Mouse (Mus musculus): Measurements from ENCODE around the gene Odf3b. TPM values are rescaled to one million over a fixed set of nuclear protein-coding genes. Genes with fewer than 3 reads are reported as not detected.

Odf3b gene
- total RNA-seq, 2 experiments from 2014 or later = 0.68 to 1.6 TPM

DNA sequence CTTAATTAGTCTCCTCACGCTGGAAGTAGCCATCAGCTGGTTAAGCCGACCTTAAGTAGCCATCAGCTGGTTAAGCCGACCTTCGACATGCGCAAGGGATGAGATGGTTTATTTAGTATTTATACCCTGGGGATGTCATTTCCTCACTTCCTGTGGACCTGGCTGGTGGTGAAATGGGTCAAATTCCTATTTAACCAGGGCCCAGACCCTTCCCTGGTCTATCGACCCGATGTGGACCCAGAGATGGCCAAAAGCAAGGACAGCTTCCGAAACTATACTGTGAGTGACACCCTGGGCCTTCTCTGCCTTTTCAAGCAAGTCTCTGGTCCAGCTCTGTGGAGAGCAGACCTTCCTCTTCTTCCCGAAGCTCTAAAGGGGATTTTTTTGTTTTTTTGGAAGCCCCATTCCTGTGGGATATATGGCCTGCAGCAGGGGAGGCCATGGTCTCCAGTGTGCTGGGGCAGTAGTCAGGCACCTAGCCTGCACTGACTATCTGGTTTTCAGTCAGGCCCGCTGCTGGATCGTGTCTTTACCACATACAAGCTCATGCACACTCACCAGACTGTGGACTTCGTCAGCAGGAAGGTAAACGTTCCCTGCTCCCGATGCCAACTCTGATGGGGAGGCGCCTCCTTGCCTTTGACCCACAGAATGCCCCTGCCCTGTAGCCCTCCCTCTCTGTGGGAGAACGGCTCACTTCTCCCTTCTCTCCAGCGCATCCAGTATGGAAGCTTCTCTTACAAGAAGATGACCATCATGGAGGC lies 44.1 kb downstream of the Odf3b start:
- no peak for DNase-seq

- no peak for DNase-seq
These were observed 44.8 kb downstream of the Odf3b start, which contains the start of gene Miox for GRCm38 (mm10) chr15:89334271-89334670. TSS of gene Miox (plus strand) at chr15:89334398.

Other genes with a start within 250 kb of the Odf3b start
- gene Mapk12, start 238.6 kb downstream of the Odf3b start, total RNA-seq (2021) = 10 to 100 TPM; 76.0 to 77.1 TPM
- 1 to 10 TPM; 2.1 to 3.0 TPM for gene Mapk11, start 229.7 kb downstream of the Odf3b start, total RNA-seq (2021)
- 10 to 100 TPM; 28.9 to 43.0 TPM for gene Plxnb2, start 198.5 kb downstream of the Odf3b start, total RNA-seq (2021)
- gene Dennd6b, start 182.8 kb downstream of the Odf3b start, total RNA-seq (2021) = 1 to 10 TPM; 4.5 to 7.0 TPM
- 10 to 100 TPM; 60.1 to 61.9 TPM for gene Ppp6r2, start 167.7 kb downstream of the Odf3b start, total RNA-seq (2021)
- 10 to 100 TPM; 50.1 to 70.5 TPM for gene Sbf1, start 64.0 kb downstream of the Odf3b start, total RNA-seq (2021)
- gene Adm2, start 56.6 kb downstream of the Odf3b start, total RNA-seq (2021) = not detected
- gene Miox, start 44.9 kb downstream of the Odf3b start, total RNA-seq (2021) = not detected
- 10 to 100 TPM; 22.4 to 25.5 TPM for gene Lmf2, start 23.6 kb downstream of the Odf3b start, total RNA-seq (2021)
- 10 to 100 TPM; 50.5 to 55.8 TPM for gene Ncaph2, start 23.6 kb downstream of the Odf3b start, total RNA-seq (2021)
- 10 to 100 TPM; 14.2 to 14.6 TPM for gene Sco2, start 5.4 kb downstream of the Odf3b start, total RNA-seq (2021)
- gene Tymp, start 2.2 kb downstream of the Odf3b start, total RNA-seq (2021) = under 1 TPM; 0.38 to 0.50 TPM
- not detected for gene Klhdc7b, start 5.6 kb upstream of the Odf3b start, total RNA-seq (2021)
- not detected for gene Syce3, start 31.2 kb upstream of the Odf3b start, total RNA-seq (2021)
- 100 to 1,000 TPM; 204 to 222 TPM for gene Cpt1b, start 46.6 kb upstream of the Odf3b start, total RNA-seq (2021)
- under 1 TPM; 0.38 to 0.88 TPM for gene C730034F03Rik, start 50.3 kb upstream of the Odf3b start, total RNA-seq (2021)
- under 1 TPM; 0.66 to 0.81 TPM for gene Gm44502, start 50.4 kb upstream of the Odf3b start, total RNA-seq (2021)
- gene Chkb, start 50.6 kb upstream of the Odf3b start, total RNA-seq (2021) = 10 to 100 TPM; 21.4 to 40.0 TPM
- under 1 TPM; 0.23 to 0.26 TPM for gene Mapk8ip2, start 74.6 kb upstream of the Odf3b start, total RNA-seq (2021)
- gene Arsa, start 98.1 kb upstream of the Odf3b start, total RNA-seq (2021) = 10 to 100 TPM in 1 of 2 experiments, 1 to 10 TPM in 1; 6.5 to 11.0 TPM
- gene Shank3, start 120.3 kb upstream of the Odf3b start, total RNA-seq (2021) = 10 to 100 TPM; 24.8 to 36.1 TPM
- under 1 TPM; 0.54 TPM for gene Acr, start 189.0 kb upstream of the Odf3b start, total RNA-seq (2021)
- gene Rabl2, start 212.6 kb upstream of the Odf3b start, total RNA-seq (2021) = 1 to 10 TPM; 3.8 to 6.2 TPM

All from gastrocnemius, postnatal 10 days (tissue).